14 mouse cellular contexts compared by ENCODE assay signal in genomic region chr17:40877741-40878140, GRCm38 (mm10). TPM values are rescaled to one million over a fixed set of nuclear protein-coding genes. Genes with fewer than 3 reads are reported as not detected.
A peak's percentile ranks its signal among the peaks of the same experiment; 100 is the strongest.
DNase-seq lines count a peak whose midpoint lies in the region; ATAC-seq and TF ChIP-seq lines count a peak whose summit lies in the region.
"Had no signal": no experiment of that assay in that cellular context is flagged by ENCODE, and none has a peak within 500 bp of the region (broad histone marks: within the 10 kb centered on the region; RNA-seq: fewer than 3 reads in every experiment).

No protein-coding gene starts in this region.

- TF ChIP-seq CTCF in stomach, postnatal 0 days (IDR thresholded peaks at IDR 0.05; ENCODE audit: low read depth): no peak

- peak overlapping the region; percentile 83 for H3K4me3 ChIP-seq in heart, embryonic 13.5 days
- peak overlapping the region; percentile 63 for H3K4me3 ChIP-seq in lung, embryonic 15.5 days
- H3K4me3 ChIP-seq in intestine, embryonic 14.5 days (ENCODE audit: low read depth, low read length): peak overlapping the region; percentile 69
- H3K4me3 ChIP-seq in stomach, postnatal 0 days (ENCODE audit: low read depth, low read length): peak overlapping the region; percentile 78
- no peak overlapping the region for H3K4me3 ChIP-seq in forebrain, embryonic 15.5 days
- H3K4me3 ChIP-seq: forebrain, embryonic 10.5 days had no signal

- no peak overlapping the region; the same call in 1 of the 2 replicates for H3K27ac ChIP-seq in heart, embryonic 13.5 days (replicated peaks)
- no peak overlapping the region for H3K27ac ChIP-seq in lung, embryonic 15.5 days
- no peak overlapping the region for H3K27ac ChIP-seq in intestine, embryonic 14.5 days (ENCODE audit: low read depth)
- no peak overlapping the region; the same call in 1 of the 2 replicates for H3K27ac ChIP-seq in stomach, postnatal 0 days (replicated peaks)
- H3K27ac ChIP-seq in forebrain, embryonic 15.5 days (replicated peaks): no peak overlapping the region
- H3K27ac ChIP-seq: forebrain, embryonic 10.5 days had no signal

- no peak for DNase-seq in heart, adult 11 months
- DNase-seq in lung, postnatal 14 days: no peak
- DNase-seq in intestine, embryonic 14.5 days (ENCODE audit: low spot score): no peak
- no peak for DNase-seq in stomach, postnatal 0 days (ENCODE audit: low spot score)
- DNase-seq: cerebellum, postnatal 36 days; gastrocnemius, postnatal 36 days; lung, adult 18-20 months had no signal

- H3K9ac ChIP-seq in heart, embryonic 13.5 days: peak overlapping the region; percentile 90
- no peak overlapping the region for H3K9ac ChIP-seq in lung, embryonic 15.5 days
- H3K9ac ChIP-seq in intestine, embryonic 14.5 days (ENCODE audit: low read length): no peak overlapping the region
- H3K9ac ChIP-seq in stomach, postnatal 0 days (ENCODE audit: low read length): peak overlapping the region; percentile 9; the same call in 1 of the 2 replicates
- no peak overlapping the region for H3K9ac ChIP-seq in forebrain, embryonic 15.5 days (replicated peaks)

- H3K27me3 ChIP-seq in heart, embryonic 13.5 days (replicated peaks): no peaks in the 10 kb centered on the region
- H3K27me3 ChIP-seq in lung, embryonic 15.5 days: no peaks in the 10 kb centered on the region
- no peaks in the 10 kb centered on the region for H3K27me3 ChIP-seq in intestine, embryonic 14.5 days (replicated peaks; ENCODE audit: control insufficient read depth, insufficient read depth, low read length)
- H3K27me3 ChIP-seq in stomach, postnatal 0 days (ENCODE audit: control insufficient read depth, insufficient read depth, low read length): no peaks in the 10 kb centered on the region
- H3K27me3 ChIP-seq in forebrain, embryonic 15.5 days: no peaks in the 10 kb centered on the region

- ATAC-seq in heart, embryonic 13.5 days (ENCODE audit: extremely low read depth, insufficient number of reproducible peaks, low FRiP score, low TSS enrichment): no peak
- ATAC-seq in lung, embryonic 15.5 days (ENCODE audit: borderline replicate concordance, extremely low read depth, low FRiP score, low TSS enrichment): no peak
- no peak for ATAC-seq in intestine, embryonic 14.5 days (replicated peaks; ENCODE audit: low FRiP score, low TSS enrichment, low read depth)
- ATAC-seq in stomach, postnatal 0 days (ENCODE audit: low FRiP score, low TSS enrichment): no peak
- ATAC-seq in megakaryocyte progenitor cell, adult 5-6 weeks (replicated peaks; ENCODE audit: poor library complexity): no peak
- ATAC-seq in forebrain, embryonic 15.5 days (replicated peaks): no peak
- ATAC-seq: inflammation-experienced regulatory T-cells, adult 6 months had no signal

- 24% methylated on average over 3 of the region's 3 CpGs for WGBS in heart, embryonic 13.5 days
- WGBS in lung, embryonic 15.5 days: 31% methylated on average over 3 of the region's 3 CpGs
- 35% methylated on average over 3 of the region's 3 CpGs for WGBS in intestine, embryonic 14.5 days
- WGBS in stomach, postnatal 0 days: 34% methylated on average over 3 of the region's 3 CpGs
- 62% methylated on average over 3 of the region's 3 CpGs for WGBS in forebrain, embryonic 15.5 days

- TF ChIP-seq EP300 in stomach, postnatal 0 days (optimal IDR thresholded peaks at IDR 0.05): no peak

- H3K4me1 ChIP-seq in heart, embryonic 13.5 days: peaks cover 24% of the 10 kb centered on the region
- no peaks in the 10 kb centered on the region for H3K4me1 ChIP-seq in lung, embryonic 15.5 days
- no peaks in the 10 kb centered on the region for H3K4me1 ChIP-seq in intestine, embryonic 14.5 days (replicated peaks; ENCODE audit: control insufficient read depth, insufficient read depth, low read length)
- H3K4me1 ChIP-seq in stomach, postnatal 0 days (replicated peaks; ENCODE audit: control insufficient read depth, insufficient read depth): no peaks in the 10 kb centered on the region
- peaks cover 6% of the 10 kb centered on the region for H3K4me1 ChIP-seq in forebrain, embryonic 15.5 days

- H3K36me3 ChIP-seq in heart, embryonic 13.5 days: peaks cover 8% of the 10 kb centered on the region; the same call in 1 of the 2 replicates
- no peaks in the 10 kb centered on the region for H3K36me3 ChIP-seq in lung, embryonic 15.5 days
- no peaks in the 10 kb centered on the region for H3K36me3 ChIP-seq in intestine, embryonic 14.5 days (ENCODE audit: control insufficient read depth, insufficient read depth, low read length)
- no peaks in the 10 kb centered on the region for H3K36me3 ChIP-seq in stomach, postnatal 0 days (ENCODE audit: control insufficient read depth, insufficient read depth, low read length)
- H3K36me3 ChIP-seq in forebrain, embryonic 15.5 days: no peaks in the 10 kb centered on the region
- H3K36me3 ChIP-seq: forebrain, embryonic 10.5 days had no signal

- no peaks in the 10 kb centered on the region for H3K9me3 ChIP-seq in heart, embryonic 13.5 days
- no peaks in the 10 kb centered on the region for H3K9me3 ChIP-seq in lung, embryonic 15.5 days
- no peaks in the 10 kb centered on the region for H3K9me3 ChIP-seq in intestine, embryonic 14.5 days (ENCODE audit: control insufficient read depth, low read length)
- H3K9me3 ChIP-seq in stomach, postnatal 0 days (ENCODE audit: control insufficient read depth, low read length): no peaks in the 10 kb centered on the region
- no peaks in the 10 kb centered on the region for H3K9me3 ChIP-seq in forebrain, embryonic 15.5 days
- H3K9me3 ChIP-seq: forebrain, embryonic 10.5 days had no signal

- peak overlapping the region; percentile 82 for H3K4me2 ChIP-seq in heart, embryonic 13.5 days
- H3K4me2 ChIP-seq in lung, embryonic 15.5 days: peak overlapping the region; percentile 66
- H3K4me2 ChIP-seq in intestine, embryonic 14.5 days (ENCODE audit: low read length): peak overlapping the region; percentile 88
- peak overlapping the region; percentile 48 for H3K4me2 ChIP-seq in stomach, postnatal 0 days (replicated peaks; ENCODE audit: low read depth)
- H3K4me2 ChIP-seq in forebrain, embryonic 15.5 days (replicated peaks): no peak overlapping the region

RNA-seq across cellular contexts. Expression of gene 9130008F23Rik, which starts 2.6 kb away (rescaled TPM):
- polyA plus RNA-seq in heart, embryonic 13.5 days (2015; fragmentation: Nextera tagmentation; extraction: Ambion mirVana): 2.0 and 2.3 TPM in 2 replicates
- polyA plus RNA-seq in lung, embryonic 15.5 days (2015; fragmentation: Nextera tagmentation; extraction: Ambion mirVana): 4.6 and 4.8 TPM in 2 replicates
- polyA plus RNA-seq in intestine, embryonic 14.5 days (2014; fragmentation: Nextera tagmentation; extraction: Ambion mirVana): 3.8 and 4.0 TPM in 2 replicates
- polyA plus RNA-seq in stomach, postnatal 0 days (2015; fragmentation: Nextera tagmentation; extraction: Ambion mirVana): 5.7 and 6.0 TPM in 2 replicates
- total RNA-seq in megakaryocyte progenitor cell, adult 5-6 weeks (2015): 0.94 and 1.2 TPM in 2 replicates
- 3.2 and 6.0 TPM in 2 replicates for total RNA-seq in megakaryocyte progenitor cell, adult 5-6 weeks (2017)
- 0.31 and 0.70 TPM in 2 replicates for polyA plus RNA-seq in forebrain, embryonic 15.5 days (2015; fragmentation: Nextera tagmentation; extraction: Ambion mirVana)

RNA-seq across cellular contexts. Expression of gene Glyatl3, which starts 36.4 kb away (rescaled TPM):
- not detected in 2 replicates for polyA plus RNA-seq in heart, embryonic 13.5 days (2015; fragmentation: Nextera tagmentation; extraction: Ambion mirVana)
- not detected in 2 replicates for polyA plus RNA-seq in lung, embryonic 15.5 days (2015; fragmentation: Nextera tagmentation; extraction: Ambion mirVana)
- not detected in 2 replicates for polyA plus RNA-seq in intestine, embryonic 14.5 days (2014; fragmentation: Nextera tagmentation; extraction: Ambion mirVana)
- polyA plus RNA-seq in stomach, postnatal 0 days (2015; fragmentation: Nextera tagmentation; extraction: Ambion mirVana): not detected in 2 replicates
- total RNA-seq in megakaryocyte progenitor cell, adult 5-6 weeks (2015): not detected in 2 replicates
- not detected in 2 replicates for total RNA-seq in megakaryocyte progenitor cell, adult 5-6 weeks (2017)
- polyA plus RNA-seq in forebrain, embryonic 15.5 days (2015; fragmentation: Nextera tagmentation; extraction: Ambion mirVana): not detected in 2 replicates
- total RNA-seq: gastrocnemius, postnatal 36 days; layer of hippocampus, postnatal 25 days had no signal
- polyA plus RNA-seq: inflammation-experienced regulatory T-cells, adult 6 months had no signal

RNA-seq across cellular contexts. Expression of gene Mut, which starts 56.7 kb away (rescaled TPM):
- polyA plus RNA-seq in heart, embryonic 13.5 days (2015; fragmentation: Nextera tagmentation; extraction: Ambion mirVana): 31.0 and 33.8 TPM in 2 replicates
- 34.8 and 39.7 TPM in 2 replicates for polyA plus RNA-seq in lung, embryonic 15.5 days (2015; fragmentation: Nextera tagmentation; extraction: Ambion mirVana)
- 38.6 and 39.8 TPM in 2 replicates for polyA plus RNA-seq in intestine, embryonic 14.5 days (2014; fragmentation: Nextera tagmentation; extraction: Ambion mirVana)
- polyA plus RNA-seq in stomach, postnatal 0 days (2015; fragmentation: Nextera tagmentation; extraction: Ambion mirVana): 26.0 TPM in 2 replicates
- total RNA-seq in megakaryocyte progenitor cell, adult 5-6 weeks (2015): 20.8 and 22.2 TPM in 2 replicates
- 26.7 and 33.2 TPM in 2 replicates for total RNA-seq in megakaryocyte progenitor cell, adult 5-6 weeks (2017)
- polyA plus RNA-seq in forebrain, embryonic 15.5 days (2015; fragmentation: Nextera tagmentation; extraction: Ambion mirVana): 22.0 and 22.7 TPM in 2 replicates

RNA-seq across cellular contexts. Expression of gene Cenpq, which starts 57.1 kb away (rescaled TPM):
- 15.5 and 15.8 TPM in 2 replicates for polyA plus RNA-seq in heart, embryonic 13.5 days (2015; fragmentation: Nextera tagmentation; extraction: Ambion mirVana)
- polyA plus RNA-seq in lung, embryonic 15.5 days (2015; fragmentation: Nextera tagmentation; extraction: Ambion mirVana): 32.1 and 32.7 TPM in 2 replicates
- 22.6 and 23.9 TPM in 2 replicates for polyA plus RNA-seq in intestine, embryonic 14.5 days (2014; fragmentation: Nextera tagmentation; extraction: Ambion mirVana)
- 8.0 and 10.0 TPM in 2 replicates for polyA plus RNA-seq in stomach, postnatal 0 days (2015; fragmentation: Nextera tagmentation; extraction: Ambion mirVana)
- total RNA-seq in megakaryocyte progenitor cell, adult 5-6 weeks (2015): 49.8 and 51.9 TPM in 2 replicates
- total RNA-seq in megakaryocyte progenitor cell, adult 5-6 weeks (2017): 53.6 and 56.3 TPM in 2 replicates
- polyA plus RNA-seq in forebrain, embryonic 15.5 days (2015; fragmentation: Nextera tagmentation; extraction: Ambion mirVana): 19.0 and 19.2 TPM in 2 replicates

Comparison
In these comparisons a context has a peak if more than half of its experiments do, and no peak if none do; other contexts are left out.
1. H3K9ac ChIP-seq: peak in heart, embryonic 13.5 days (single experiment) and stomach, postnatal 0 days (single experiment); none in lung, embryonic 15.5 days (single experiment), intestine, embryonic 14.5 days (single experiment) and forebrain, embryonic 15.5 days (single experiment).